Mouse (Mus musculus) neural tube, embryonic 12.5 days (tissue): ENCODE measurements around the gene Sim1. TPM values are rescaled to one million over a fixed set of nuclear protein-coding genes. Genes with fewer than 3 reads are reported as not detected.

Experiments used
- ATAC-seq: fragments of 200-750 bp; cut with Nextera tagmentation; 2 replicates; pipeline ENCODE4 v1.8.0; 2017; ENCODE audit warnings: low read depth, mild to moderate bottlenecking, moderate TSS enrichment, moderate library complexity; ENCODE audit not compliant: low FRiP score
- H3K27ac ChIP-seq: fragments of 300-500 bp; sonication (generic); 2 replicates; pipeline ENCODE4 v1.5.1; 2016
- H3K27me3 ChIP-seq: fragments of 300-500 bp; sonication (generic); replicated peaks from 2 replicates; pipeline ENCODE4 v1.6.1; 2016; ENCODE audit warnings: mild to moderate bottlenecking
- H3K36me3 ChIP-seq: fragments of 300-500 bp; sonication (generic); 2 replicates; pipeline ENCODE4 v1.6.1; 2016; ENCODE audit warnings: mild to moderate bottlenecking
- H3K4me1 ChIP-seq: fragments of 300-500 bp; sonication (generic); 2 replicates; pipeline ENCODE4 v1.6.1; 2016
- H3K4me2 ChIP-seq: fragments of 300-500 bp; sonication (generic); replicated peaks from 2 replicates; pipeline ENCODE4 v1.6.1; 2016; ENCODE audit warnings: mild to moderate bottlenecking
- H3K4me3 ChIP-seq: fragments of 300-500 bp; sonication (generic); 2 replicates; pipeline ENCODE4 v1.5.1; 2016
- H3K9ac ChIP-seq: fragments of 300-500 bp; sonication (generic); 2 replicates; pipeline ENCODE4 v1.6.1; 2016; ENCODE audit warnings: mild to moderate bottlenecking
- H3K9me3 ChIP-seq: fragments of 300-500 bp; sonication (generic); 2 replicates; pipeline ENCODE4 v1.6.1; 2016; ENCODE audit warnings: mild to moderate bottlenecking
- WGBS: fragments of 180-500 bp; shearing (Covaris S2); methylation state at CpG from one replicate; pipeline ENCODE4 v1.1.7; 2016; 5-methylcytosine and 5-hydroxymethylcytosine counted together
- polyA plus RNA-seq: library from polyadenylated mRNA; unstranded; fragments of >200 nt; fragmentation: Nextera tagmentation; extraction: Ambion mirVana; gene quantifications from 2 replicates; pipeline ENCODE4 v1.2.1, GENCODE M21; 2016

Gene Sim1
- polyA plus RNA-seq, 1 experiment from 2014 or later, result 2.4 TPM

DNA sequence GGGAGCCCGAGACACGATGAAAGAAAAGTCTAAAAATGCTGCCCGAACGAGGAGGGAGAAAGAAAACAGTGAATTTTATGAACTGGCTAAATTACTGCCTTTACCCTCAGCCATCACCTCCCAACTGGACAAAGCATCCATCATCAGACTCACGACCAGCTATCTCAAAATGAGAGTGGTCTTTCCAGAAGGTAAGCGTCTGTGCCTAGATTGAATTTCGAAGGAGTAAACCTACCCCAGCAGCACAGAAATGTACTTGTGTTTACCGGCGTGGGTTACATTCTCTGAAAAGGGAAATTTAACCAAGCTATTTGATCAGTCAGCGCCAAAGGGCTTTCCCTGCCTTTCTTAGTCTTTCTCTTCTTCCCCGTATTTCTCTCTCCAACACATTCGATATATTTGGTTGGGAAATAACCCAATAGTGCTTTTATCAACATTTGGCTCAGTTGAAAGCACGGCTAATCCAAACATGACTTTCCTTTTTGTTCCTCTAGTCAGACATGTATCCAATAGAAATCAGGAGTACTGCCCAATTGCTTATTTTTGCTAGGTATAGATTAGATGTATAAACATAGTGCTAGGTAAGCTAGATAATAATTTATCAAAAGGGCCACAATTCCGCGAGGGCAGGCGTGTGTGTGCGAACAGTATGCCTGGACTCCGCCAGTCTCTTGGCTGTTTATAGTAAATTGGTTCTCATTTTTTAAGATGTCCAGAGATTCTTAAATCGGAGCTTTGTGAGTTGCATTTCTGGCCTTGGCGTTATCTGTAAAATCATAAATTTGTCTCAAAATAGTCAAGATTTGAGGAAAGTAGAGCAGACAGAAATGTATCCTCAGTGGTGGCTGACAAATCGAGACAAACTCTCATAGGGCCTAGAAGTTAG, 1.6 kb downstream of the Sim1 start:
- peaks cover 88% of the 10 kb centered on the region for H3K27me3 ChIP-seq
- no peak overlapping the region for H3K4me3 ChIP-seq
- no peaks in the 10 kb centered on the region for H3K36me3 ChIP-seq
- ATAC-seq, result no peak
- no peak overlapping the region for H3K27ac ChIP-seq
- H3K4me1 ChIP-seq, result peaks cover 18% of the 10 kb centered on the region
- WGBS, result 3% methylated on average over 21 of the region's 21 CpGs
- no peaks in the 10 kb centered on the region for H3K9me3 ChIP-seq
- no peak overlapping the region for H3K4me2 ChIP-seq
- H3K9ac ChIP-seq, result no peak overlapping the region

DNA sequence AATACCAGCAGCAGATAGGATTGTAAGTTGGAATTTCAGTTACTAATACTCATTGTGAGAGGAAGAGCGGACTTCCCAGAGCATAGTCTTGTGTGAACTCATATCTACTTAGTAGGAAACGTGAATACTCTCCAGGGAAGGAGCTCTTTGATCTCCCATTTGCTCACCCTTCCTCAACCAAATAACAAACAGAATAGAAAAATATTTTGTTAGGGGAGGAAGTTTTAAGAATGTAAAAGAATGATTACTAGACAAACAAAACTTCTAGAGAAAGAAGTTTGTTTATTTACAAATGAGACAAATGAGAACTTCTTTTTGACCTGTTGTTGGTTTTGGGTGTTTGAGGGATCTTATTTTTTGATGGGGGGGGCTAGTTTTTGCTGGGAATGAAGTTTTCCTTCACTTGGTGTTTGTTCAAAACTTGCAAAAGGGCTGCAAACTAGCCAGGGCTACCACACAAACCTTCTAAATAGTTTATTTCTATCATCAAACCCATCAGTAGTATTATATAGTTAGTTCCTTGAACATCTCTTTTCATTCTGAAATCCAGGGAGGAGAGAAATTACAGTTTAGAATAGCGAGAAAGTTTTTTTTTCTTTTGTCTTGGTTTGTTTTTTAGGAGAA, 2.3 kb downstream of the Sim1 start:
- no peak overlapping the region for H3K9ac ChIP-seq
- no peak for ATAC-seq
- peaks cover 20% of the 10 kb centered on the region for H3K4me1 ChIP-seq
- H3K9me3 ChIP-seq, result no peaks in the 10 kb centered on the region
- 6% methylated on average over 3 of the region's 3 CpGs for WGBS
- no peak overlapping the region for H3K4me3 ChIP-seq
- H3K27me3 ChIP-seq, result peaks cover 89% of the 10 kb centered on the region
- no peak overlapping the region for H3K27ac ChIP-seq
- H3K4me2 ChIP-seq, result no peak overlapping the region
- no peaks in the 10 kb centered on the region for H3K36me3 ChIP-seq

- peaks cover 86% of the 10 kb centered on the region for H3K27me3 ChIP-seq
- peak overlapping the region; percentile 14; the same call in 1 of the 2 replicates for H3K4me2 ChIP-seq
- H3K9me3 ChIP-seq, result no peaks in the 10 kb centered on the region
- peaks cover 24% of the 10 kb centered on the region for H3K4me1 ChIP-seq
- no peak overlapping the region for H3K9ac ChIP-seq
- ATAC-seq, result no peak
- no peaks in the 10 kb centered on the region for H3K36me3 ChIP-seq
- WGBS, result under 1% methylated on average over 32 of the region's 32 CpGs
- H3K4me3 ChIP-seq, result no peak overlapping the region
- no peak overlapping the region for H3K27ac ChIP-seq
Measured at GRCm38 (mm10) chr10:50897530-50898471, 3.2 kb downstream of the Sim1 start.

- no peak for ATAC-seq
Measured at GRCm38 (mm10) chr10:50898621-50899020, 4.1 kb downstream of the Sim1 start.

DNA sequence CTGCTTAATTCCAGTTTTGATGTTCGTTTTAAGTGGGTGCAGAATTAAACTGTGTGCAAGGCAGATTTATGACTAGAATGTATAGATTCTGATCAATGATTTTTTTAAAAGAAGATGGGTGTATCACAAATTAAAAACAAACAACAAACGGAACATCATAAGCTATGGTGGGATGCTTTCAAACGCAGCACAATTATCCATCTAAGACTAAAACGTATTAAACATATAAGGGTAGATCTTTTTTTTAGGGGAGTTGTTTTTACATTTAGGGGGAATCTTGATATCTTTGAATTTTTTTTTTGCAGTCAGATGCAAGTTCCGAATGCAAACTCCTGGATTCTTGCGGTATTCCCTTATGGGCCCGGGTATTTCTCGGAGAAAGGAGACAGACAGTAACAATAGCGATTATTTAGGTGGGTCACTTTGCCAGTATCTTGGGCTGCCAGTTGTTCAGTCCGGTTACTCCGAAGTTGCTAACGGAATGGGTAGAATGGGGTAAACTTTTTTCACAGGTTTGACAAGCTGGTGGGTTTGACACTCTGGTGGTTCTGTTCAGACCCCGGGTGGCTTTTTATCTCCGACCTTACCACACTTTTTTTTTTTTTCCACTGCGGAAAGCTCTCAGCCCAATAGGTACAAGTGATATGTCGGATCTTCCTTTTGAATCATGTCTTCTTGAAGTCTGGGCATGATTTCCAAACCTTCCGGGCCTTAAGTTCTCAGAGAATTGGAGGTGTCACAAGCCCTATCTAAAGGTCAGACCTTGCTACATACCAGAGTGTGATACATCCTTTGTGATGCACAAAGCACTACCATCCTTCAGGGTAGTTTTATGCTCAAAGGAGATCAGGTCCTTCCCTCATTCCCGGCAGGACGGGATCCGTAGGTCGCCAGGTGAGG, 5.5 kb downstream of the Sim1 start:
- no peak for ATAC-seq
- 2% methylated on average over 21 of the region's 21 CpGs for WGBS
- Histone ChIP-seq H3K9ac (no peak overlapping the region), H3K4me1 (peaks cover 19% of the 10 kb centered on the region), H3K27ac (no peak overlapping the region), H3K27me3 (peaks cover 84% of the 10 kb centered on the region), H3K4me2 (peak overlapping the region; percentile 35), H3K36me3 (no peaks in the 10 kb centered on the region), H3K9me3 (no peaks in the 10 kb centered on the region), H3K4me3 (peak overlapping the region; percentile 13; the same call in 1 of the 2 replicates)

More at GRCm38 (mm10) chr10:50898621-50899020, 4.1 kb downstream of the Sim1 start:
- WGBS, result 18% methylated on average over 2 of the region's 2 CpGs
- peaks cover 84% of the 10 kb centered on the region for H3K27me3 ChIP-seq
- H3K4me2 ChIP-seq, result no peak overlapping the region
- no peak overlapping the region for H3K27ac ChIP-seq
- no peak overlapping the region for H3K9ac ChIP-seq
- peaks cover 30% of the 10 kb centered on the region for H3K4me1 ChIP-seq
- H3K4me3 ChIP-seq, result no peak overlapping the region
- no peaks in the 10 kb centered on the region for H3K36me3 ChIP-seq
- H3K9me3 ChIP-seq, result no peaks in the 10 kb centered on the region

DNA sequence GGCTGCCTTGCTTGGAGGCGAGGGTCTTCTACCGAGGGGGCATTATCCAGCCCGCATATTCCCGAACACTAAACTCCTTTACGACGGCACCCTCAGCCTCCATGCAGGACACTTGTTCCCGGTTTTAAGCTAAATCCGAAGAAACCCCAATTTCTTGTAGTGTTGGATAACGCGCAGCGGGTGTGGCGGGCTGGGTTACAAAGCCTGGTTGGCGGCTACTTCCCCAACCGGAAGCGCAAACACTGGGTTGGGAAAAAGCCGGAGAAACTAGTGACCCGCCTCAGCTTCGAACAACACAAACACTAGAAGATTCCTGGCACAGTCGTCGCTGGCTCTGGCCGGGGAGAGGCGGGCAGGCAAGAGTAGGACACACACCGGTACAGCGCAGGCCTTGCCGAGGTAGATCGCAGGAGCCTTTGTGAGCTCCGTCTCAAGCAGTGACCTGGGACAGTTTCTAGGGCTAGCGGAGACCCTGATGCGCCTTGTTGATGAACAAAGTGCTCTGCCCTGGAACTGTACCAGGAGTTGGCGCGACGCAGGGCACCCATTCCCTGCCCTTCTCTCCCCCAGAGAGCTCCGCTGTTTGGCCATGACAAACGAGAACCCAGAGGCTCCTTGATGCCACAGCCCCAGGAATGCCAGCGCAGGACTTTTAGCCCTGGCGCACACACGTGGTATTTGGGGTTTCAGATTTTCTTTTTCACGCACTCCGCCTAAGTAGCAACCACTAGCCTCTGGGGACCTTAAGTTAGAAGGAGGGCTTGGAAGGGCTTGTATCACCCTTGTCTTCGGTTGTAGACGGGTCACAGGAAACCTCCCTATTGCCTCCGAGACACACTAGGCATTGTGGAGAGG, 6.4 kb downstream of the Sim1 start:
- Histone ChIP-seq H3K9me3 (no peaks in the 10 kb centered on the region), H3K27ac (no peak overlapping the region), H3K4me2 (peak overlapping the region; percentile 35), H3K9ac (no peak overlapping the region), H3K4me1 (peaks cover 18% of the 10 kb centered on the region), H3K36me3 (no peaks in the 10 kb centered on the region), H3K4me3 (peak overlapping the region; percentile 13), H3K27me3 (peaks cover 85% of the 10 kb centered on the region)
- peak; percentile 26 for ATAC-seq
- under 1% methylated on average over 42 of the region's 42 CpGs for WGBS

DNA sequence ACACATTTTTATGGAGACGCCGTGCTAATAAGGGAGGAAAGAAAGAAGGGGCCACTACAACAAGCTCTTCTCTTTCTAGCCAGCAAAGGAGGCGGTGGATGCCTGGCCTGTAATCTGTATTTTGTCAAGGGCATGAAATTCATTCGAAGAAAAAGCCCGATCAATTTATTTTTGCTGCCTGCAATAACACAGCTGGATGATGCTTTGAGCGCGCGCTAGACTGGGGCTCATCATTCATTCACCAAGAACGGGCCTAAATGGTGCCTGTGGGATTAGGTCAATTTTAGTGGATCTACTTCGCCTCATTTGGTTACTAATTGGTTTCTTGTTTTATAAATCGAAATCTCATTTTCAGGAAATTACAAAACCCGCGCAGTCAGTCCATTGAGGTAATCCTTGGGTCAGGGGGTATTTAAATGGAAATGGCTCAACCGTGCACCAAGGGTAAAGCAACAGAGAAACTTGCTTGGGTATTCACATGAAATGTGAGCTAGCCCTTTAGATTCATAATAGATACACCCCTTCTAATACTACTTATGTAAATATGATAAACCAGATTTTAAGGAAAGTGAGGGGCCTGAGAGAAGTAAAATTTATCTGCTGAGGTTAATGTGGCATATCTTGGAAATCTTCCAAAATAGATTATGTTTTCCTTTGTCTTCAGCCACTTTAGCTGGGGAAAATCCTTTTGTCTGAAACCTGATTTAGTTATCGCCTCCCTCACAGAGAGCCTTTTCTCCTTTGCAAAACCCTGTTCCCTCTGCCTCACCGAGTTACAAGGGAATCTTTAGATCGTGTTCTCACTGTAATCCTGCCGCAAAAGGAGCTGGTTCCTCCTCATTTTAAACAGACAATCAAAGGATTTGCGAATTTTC, 7.3 kb downstream of the Sim1 start:
- H3K4me2 ChIP-seq, result peak overlapping the region; percentile 36
- H3K4me1 ChIP-seq, result peaks cover 18% of the 10 kb centered on the region
- 1% methylated on average over 19 of the region's 19 CpGs for WGBS
- H3K27ac ChIP-seq, result no peak overlapping the region
- ATAC-seq, result peak; percentile 31; the same call in 1 of the 2 replicates
- no peak overlapping the region for H3K4me3 ChIP-seq
- H3K36me3 ChIP-seq, result no peaks in the 10 kb centered on the region
- peaks cover 85% of the 10 kb centered on the region for H3K27me3 ChIP-seq
- no peak overlapping the region for H3K9ac ChIP-seq
- no peaks in the 10 kb centered on the region for H3K9me3 ChIP-seq

DNA sequence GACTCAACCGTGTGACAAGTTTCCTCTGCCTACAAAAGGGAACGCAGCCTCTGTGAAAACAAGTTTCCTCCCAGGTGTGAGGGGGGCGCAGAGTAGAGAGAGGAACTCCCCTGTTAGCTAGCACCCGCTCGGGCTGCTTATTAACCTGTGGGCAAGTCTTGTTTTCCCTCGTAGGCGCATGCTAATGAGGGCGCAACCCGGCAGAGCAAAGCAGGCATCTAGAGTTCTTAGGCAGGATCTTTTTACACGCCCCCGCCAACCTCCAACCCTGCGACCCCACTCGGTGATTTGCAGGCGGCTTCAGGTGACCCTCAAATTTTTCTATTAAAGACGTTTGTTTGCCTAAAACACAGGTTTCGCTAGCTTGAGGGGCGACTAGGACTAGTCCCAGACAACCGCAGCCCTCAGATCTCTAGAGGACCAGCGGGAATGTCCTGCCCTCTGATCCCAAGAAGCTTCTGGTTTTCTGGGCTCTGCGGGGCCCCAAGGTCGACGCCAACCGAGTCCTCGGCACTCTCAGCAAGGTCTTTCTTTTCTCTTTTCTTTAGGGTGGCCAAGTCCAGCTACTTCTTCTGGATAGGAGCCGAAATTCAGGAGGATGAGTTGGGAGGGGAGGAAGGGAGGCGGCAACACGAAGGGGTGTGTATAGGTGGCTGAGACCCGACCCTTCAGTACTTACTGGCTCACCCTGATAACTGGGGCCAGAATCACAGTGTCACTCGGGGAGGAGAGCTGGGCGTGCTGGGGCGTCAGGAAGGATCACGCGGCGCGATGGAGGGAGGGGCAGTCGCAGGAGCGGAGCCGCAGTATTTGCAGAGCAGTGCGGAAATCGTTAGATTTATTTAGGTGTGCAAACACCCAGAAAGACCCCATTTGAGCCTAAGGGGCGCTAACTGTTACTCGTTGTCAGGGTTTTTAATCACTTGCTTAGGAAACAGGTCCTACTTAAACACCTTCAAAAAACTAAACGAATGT, 8.5 kb downstream of the Sim1 start:
- 0 out of 2 replicates have a peak, but pooled peaks have one; percentile 21 for ATAC-seq
- Histone ChIP-seq H3K27me3 (peaks cover 86% of the 10 kb centered on the region), H3K27ac (no peak overlapping the region), H3K9ac (no peak overlapping the region), H3K4me2 (peak overlapping the region; percentile 36), H3K4me3 (no peak overlapping the region), H3K36me3 (no peaks in the 10 kb centered on the region), H3K4me1 (peaks cover 18% of the 10 kb centered on the region), H3K9me3 (no peaks in the 10 kb centered on the region)
- under 1% methylated on average over 43 of the region's 43 CpGs for WGBS
